Mouse (Mus musculus) MEL (cell line): Measurements from ENCODE around the gene Ak5.

Experiments
- CTCF ChIP-seq, 3 experiments: IDR thresholded peaks in 2 of 3; conservative IDR thresholded peaks in 1 of 3; 2 replicates each; pipeline ENCODE4 v1.5.1; 2011 to 2012; ENCODE audit warnings: low read length in 3 of 3, low read depth in 2 of 3, mild to moderate bottlenecking in 2 of 3, improper control_type of control experiment in 1 of 3, inconsistent platforms in 1 of 3, mixed read lengths in 1 of 3, moderate library complexity in 1 of 3; ENCODE audit not compliant: control insufficient read depth in 1 of 3, insufficient read depth in 1 of 3, poor library complexity in 1 of 3, severe bottlenecking in 1 of 3
- E2F4 ChIP-seq: IDR thresholded peaks from 2 replicates; pipeline ENCODE4 v1.6.1; 2011; ENCODE audit warnings: low read depth, low read length, improper control_type of control experiment, borderline replicate concordance
- EP300 ChIP-seq, 2 experiments: IDR thresholded peaks; 2 replicates each; pipeline ENCODE4 v1.6.1; 2011; ENCODE audit warnings: improper control_type of control experiment in 2 of 2, low read length in 2 of 2, low read depth in 1 of 2, mild to moderate bottlenecking in 1 of 2
- GABPA ChIP-seq: IDR thresholded peaks from 2 replicates; pipeline ENCODE4 v1.6.1; 2012; ENCODE audit warnings: low read depth, mild to moderate bottlenecking, inconsistent platforms, low read length, improper control_type of control experiment, moderate library complexity
- GATA1 ChIP-seq: IDR thresholded peaks from 2 replicates; pipeline ENCODE4 v1.6.1; 2011; ENCODE audit warnings: low read depth, low read length, improper control_type of control experiment
- MAX ChIP-seq: IDR thresholded peaks from 2 replicates; pipeline ENCODE4 v1.6.1; 2011; ENCODE audit warnings: low read length, improper control_type of control experiment
- MYC ChIP-seq: IDR thresholded peaks from 2 replicates; pipeline ENCODE4 v1.6.1; 2011; ENCODE audit warnings: low read depth, mild to moderate bottlenecking, low read length, improper control_type of control experiment, moderate library complexity
- POLR2A ChIP-seq, 2 experiments: IDR thresholded peaks; 2 replicates each; pipeline ENCODE4 v1.6.1; 2011 to 2012; ENCODE audit warnings: low read length in 2 of 2, mild to moderate bottlenecking in 2 of 2, control low read depth in 1 of 2, improper control_type of control experiment in 1 of 2, low read depth in 1 of 2, moderate library complexity in 1 of 2; ENCODE audit not compliant: control insufficient read depth in 1 of 2, insufficient read depth in 1 of 2, poor library complexity in 1 of 2
- SIN3A ChIP-seq: IDR thresholded peaks from 2 replicates; pipeline ENCODE4 v1.6.1; 2012; ENCODE audit warnings: low read length, improper control_type of control experiment, inconsistent platforms
- TAL1 ChIP-seq: IDR thresholded peaks from 2 replicates; pipeline ENCODE4 v1.6.1; 2012; ENCODE audit warnings: mild to moderate bottlenecking, inconsistent platforms, low read length, moderate library complexity, mixed read lengths
- TBP ChIP-seq: IDR thresholded peaks from 2 replicates; pipeline ENCODE4 v1.8.0; 2011; ENCODE audit warnings: low read depth, low read length, improper control_type of control experiment
- ZKSCAN1 ChIP-seq: IDR thresholded peaks from 2 replicates; pipeline ENCODE4 v1.6.1; 2012; ENCODE audit warnings: low read depth, mild to moderate bottlenecking, inconsistent platforms, low read length, improper control_type of control experiment, moderate library complexity

DNA sequence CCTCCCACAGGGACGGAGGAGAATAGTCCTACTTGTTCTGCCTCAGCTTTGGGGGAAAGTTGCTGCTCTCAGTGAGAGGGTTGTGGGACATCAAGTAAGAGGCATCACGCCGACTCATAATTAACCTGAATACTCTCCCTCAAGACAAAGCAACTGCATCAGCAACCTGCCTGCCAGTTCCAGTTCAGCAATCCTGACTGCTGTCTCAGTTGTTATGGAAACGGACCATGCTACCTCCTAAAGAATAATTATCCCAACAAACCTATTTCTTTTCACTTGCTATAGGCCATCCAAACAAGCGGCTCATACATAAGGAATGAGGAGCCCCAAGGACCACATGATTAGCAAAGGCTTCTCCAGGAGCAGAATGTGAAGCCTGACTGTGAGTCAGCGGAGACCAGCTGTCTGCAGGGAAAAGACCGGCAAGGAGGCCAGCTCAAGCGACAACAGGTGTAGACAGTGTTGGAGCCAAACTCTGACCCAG, 172.7 kb downstream of the Ak5 start:
- TF ChIP-seq SIN3A (no peak), MYC (no peak), CTCF (IDR thresholded peaks at IDR 0.05 in 2 of 3, conservative IDR thresholded peaks at IDR 0.05 in 1 of 3; ENCODE audit: control insufficient read depth in 1 of 3, insufficient read depth in 1 of 3, low read depth in 2 of 3, low read length in 3 of 3, poor library complexity in 1 of 3, severe bottlenecking in 1 of 3) (no peak), ZKSCAN1 (no peak), POLR2A (IDR thresholded peaks at IDR 0.05; ENCODE audit: control insufficient read depth in 1 of 2, insufficient read depth in 1 of 2, low read depth in 1 of 2, low read length in 2 of 2, poor library complexity in 1 of 2) (no peak), GABPA (no peak), TAL1 (no peak), GATA1 (no peak), EP300 (IDR thresholded peaks at IDR 0.05; ENCODE audit: low read depth in 1 of 2, low read length in 2 of 2) (no peak), E2F4 (no peak), TBP (no peak), MAX (no peak)
